Mouse (Mus musculus): ENCODE data around the gene Zfp324. TPM values are rescaled to one million over a fixed set of nuclear protein-coding genes. Genes with fewer than 3 reads are reported as not detected.

The Zfp324 gene
- polyA plus RNA-seq, 1 experiment, result 2.7 TPM

DNA sequence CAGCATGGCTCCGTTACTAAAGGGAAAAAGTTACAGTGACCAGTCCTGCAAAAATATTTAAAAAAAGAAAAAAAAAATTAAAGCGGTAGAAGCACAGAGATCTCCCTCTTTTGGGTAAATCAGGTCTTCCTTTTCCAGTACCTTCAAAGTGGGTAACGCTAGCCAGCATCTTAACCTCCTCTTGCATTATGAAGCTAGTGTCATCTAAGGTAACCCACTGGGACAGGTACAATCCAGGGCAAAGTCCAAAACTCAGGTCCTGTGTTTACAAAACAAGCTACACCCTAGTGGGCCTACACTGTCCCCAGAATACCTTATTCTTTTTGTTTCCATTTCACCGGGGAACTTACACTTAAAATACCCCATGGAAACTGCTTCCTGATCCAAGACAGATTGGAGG, 48.0 kb downstream of the Zfp324 start:
- Histone ChIP-seq H3K4me1 (ENCODE audit: control insufficient read depth, insufficient read depth, insufficient read length, low read length) (peaks cover 6% of the 10 kb centered on the region; the same call in 1 of the 2 replicates), H3K27ac (replicated peaks; ENCODE audit: low read depth, low read length) (no peak overlapping the region), H3K4me3 (ENCODE audit: insufficient read depth, low read depth, low read length) (no peak overlapping the region)

DNA sequence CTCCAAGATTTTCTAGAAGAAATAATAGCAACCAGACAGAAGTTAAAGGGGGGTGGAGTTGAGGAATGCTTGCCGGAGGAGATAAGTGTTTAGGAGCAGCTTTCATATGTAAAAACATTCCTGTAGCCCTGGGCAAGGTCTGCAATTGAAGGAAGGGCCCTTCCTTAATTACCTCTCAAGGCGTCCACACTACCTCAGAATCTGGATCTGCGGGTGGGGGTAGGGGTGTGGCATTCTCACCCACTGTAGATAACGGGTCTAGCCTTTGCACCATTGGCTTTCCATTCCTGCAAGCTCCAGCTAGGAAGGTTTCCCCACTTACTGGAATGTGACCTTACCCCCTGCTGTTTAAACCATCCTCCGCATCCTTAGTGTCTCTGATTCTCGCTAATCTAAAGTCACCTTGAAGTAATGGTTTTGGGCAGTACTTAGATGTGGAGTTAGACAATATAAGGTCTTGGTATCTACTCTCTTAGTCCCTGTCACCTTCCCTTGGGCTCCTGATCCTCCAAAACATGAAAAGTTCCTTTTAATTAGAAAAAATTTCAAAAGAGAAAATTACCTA, 48.7 kb downstream of the Zfp324 start:
- H3K4me1 ChIP-seq (ENCODE audit: control insufficient read depth, insufficient read depth, insufficient read length, low read length), result peaks cover 6% of the 10 kb centered on the region; the same call in 1 of the 2 replicates
- H3K4me3 ChIP-seq (ENCODE audit: insufficient read depth, low read depth, low read length), result no peak overlapping the region
- no peak overlapping the region for H3K27ac ChIP-seq (replicated peaks; ENCODE audit: low read depth, low read length)

DNA sequence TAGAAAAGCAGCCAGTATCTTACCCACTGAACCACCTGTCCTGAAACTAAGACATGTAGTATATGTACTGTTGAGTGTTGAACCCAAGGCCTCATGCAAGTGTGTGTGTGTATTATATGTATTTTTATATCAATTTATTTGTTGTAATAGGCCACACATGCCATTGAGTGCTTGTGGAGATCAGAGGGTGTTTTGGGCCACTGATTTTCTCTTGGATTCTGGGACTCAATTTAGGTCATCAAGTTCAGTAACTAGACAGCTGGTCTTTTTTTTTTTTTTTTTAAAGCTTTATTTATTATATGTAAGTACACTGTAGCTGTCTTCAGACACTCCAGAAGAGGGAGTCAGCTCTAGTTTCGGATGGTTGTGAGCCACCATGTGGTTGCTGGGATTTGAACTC, 49.6 kb downstream of the Zfp324 start:
- Histone ChIP-seq H3K4me1 (ENCODE audit: control insufficient read depth, insufficient read depth, insufficient read length, low read length) (peaks cover 5% of the 10 kb centered on the region; the same call in 1 of the 2 replicates), H3K4me3 (ENCODE audit: insufficient read depth, low read depth, low read length) (no peak overlapping the region), H3K27ac (replicated peaks; ENCODE audit: low read depth, low read length) (no peak overlapping the region)

DNA sequence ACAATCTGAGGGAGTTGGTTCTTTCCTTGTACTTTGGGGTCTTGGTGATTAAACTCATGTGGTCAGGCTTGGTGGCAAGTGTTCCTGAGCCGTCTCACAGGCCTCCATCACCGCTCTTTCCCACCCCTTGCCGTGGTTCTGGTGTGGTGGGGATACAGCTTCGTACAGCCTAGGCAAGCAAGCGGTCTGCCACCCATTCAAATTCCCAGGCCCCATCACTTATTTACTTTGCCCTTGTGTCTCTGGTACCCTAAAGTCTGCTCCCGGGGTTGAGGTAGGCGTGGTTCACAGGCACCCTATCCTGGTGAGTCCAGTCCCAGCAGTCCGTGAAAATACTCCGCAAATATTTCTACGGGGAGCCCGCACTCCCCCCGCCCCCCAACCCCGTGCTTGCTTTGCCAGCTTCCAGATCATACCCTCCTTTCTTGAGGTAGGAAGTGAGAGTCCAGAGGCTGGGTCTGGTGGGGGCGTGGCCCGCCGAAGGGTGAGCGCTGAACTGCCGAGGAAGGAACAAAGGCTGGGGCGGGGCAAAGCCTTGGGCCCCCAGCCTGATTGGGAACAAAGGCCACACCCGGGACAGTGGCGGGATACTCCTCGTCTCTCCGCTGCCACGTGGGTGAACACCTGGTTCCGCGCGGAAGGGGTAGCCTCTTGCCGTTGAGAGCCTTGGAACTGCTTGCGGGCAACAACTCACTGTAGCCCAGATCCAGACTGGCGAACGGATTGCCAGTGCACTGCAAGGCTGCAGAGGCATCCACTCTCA, 57.3 kb downstream of the Zfp324 start:
- Histone ChIP-seq H3K4me1 (ENCODE audit: control insufficient read depth, insufficient read depth, insufficient read length, low read length) (0 out of 2 replicates have a peak, but pooled peaks cover 5% of the 10 kb centered on the region), H3K4me3 (ENCODE audit: insufficient read depth, low read depth, low read length) (peak overlapping the region; percentile 85), H3K27ac (replicated peaks; ENCODE audit: low read depth, low read length) (no peak overlapping the region)

Other genes with a start within 250 kb of the Zfp324 start
- gene Vmn2r56, start 230.8 kb upstream of the Zfp324 start, polyA plus RNA-seq (2012; ENCODE audit: insufficient read depth, insufficient read length, missing spikeins), result not detected in 2 replicates
- gene Zscan18, start 162.2 kb upstream of the Zfp324 start, polyA plus RNA-seq (2012; ENCODE audit: insufficient read depth, insufficient read length, missing spikeins), result not detected in 2 replicates
- 2.1 and 4.2 TPM in 2 replicates for gene Zfp329, start 147.0 kb upstream of the Zfp324 start, polyA plus RNA-seq (2012; ENCODE audit: insufficient read depth, insufficient read length, missing spikeins)
- 12.2 and 15.1 TPM in 2 replicates for gene Zfp110, start 131.1 kb upstream of the Zfp324 start, polyA plus RNA-seq (2012; ENCODE audit: insufficient read depth, insufficient read length, missing spikeins)
- gene Zfp128, start 84.7 kb upstream of the Zfp324 start, polyA plus RNA-seq (2012; ENCODE audit: insufficient read depth, insufficient read length, missing spikeins), result 2.0 and 2.5 TPM in 2 replicates
- gene Zscan22, start 68.0 kb upstream of the Zfp324 start, polyA plus RNA-seq (2012; ENCODE audit: insufficient read depth, insufficient read length, missing spikeins), result 3.0 and 3.6 TPM in 2 replicates
- 533 and 648 TPM in 2 replicates for gene Rps5, start 43.5 kb upstream of the Zfp324 start, polyA plus RNA-seq (2012; ENCODE audit: insufficient read depth, insufficient read length, missing spikeins)
- gene Rnf225, start 38.4 kb upstream of the Zfp324 start, polyA plus RNA-seq (2012; ENCODE audit: insufficient read depth, insufficient read length, missing spikeins), result not detected in 2 replicates
- gene Zfp446, start 12.0 kb downstream of the Zfp324 start, polyA plus RNA-seq (2012; ENCODE audit: insufficient read depth, insufficient read length, missing spikeins), result 0.55 and 1.2 TPM in 2 replicates
- gene Slc27a5, start 32.4 kb downstream of the Zfp324 start, polyA plus RNA-seq (2012; ENCODE audit: insufficient read depth, insufficient read length, missing spikeins), result not detected in 2 replicates
- gene Trim28, start 33.3 kb downstream of the Zfp324 start, polyA plus RNA-seq (2012; ENCODE audit: insufficient read depth, insufficient read length, missing spikeins), result 39.4 and 56.3 TPM in 2 replicates
- 2.1 and 4.0 TPM in 2 replicates for gene Zbtb45, start 44.2 kb downstream of the Zfp324 start, polyA plus RNA-seq (2012; ENCODE audit: insufficient read depth, insufficient read length, missing spikeins)
- 194 and 239 TPM in 2 replicates for gene Chmp2a, start 69.0 kb downstream of the Zfp324 start, polyA plus RNA-seq (2012; ENCODE audit: insufficient read depth, insufficient read length, missing spikeins)
- gene Ube2m, start 72.4 kb downstream of the Zfp324 start, polyA plus RNA-seq (2012; ENCODE audit: insufficient read depth, insufficient read length, missing spikeins), result 258 and 293 TPM in 2 replicates
- gene Mzf1, start 88.9 kb downstream of the Zfp324 start, polyA plus RNA-seq (2012; ENCODE audit: insufficient read depth, insufficient read length, missing spikeins), result not detected in 2 replicates
- 0.16 TPM in 1 of 2 replicates, not detected in the other for gene Vmn1r85, start 129.3 kb downstream of the Zfp324 start, polyA plus RNA-seq (2012; ENCODE audit: insufficient read depth, insufficient read length, missing spikeins)
- gene Vmn1r86, start 154.1 kb downstream of the Zfp324 start, polyA plus RNA-seq (2012; ENCODE audit: insufficient read depth, insufficient read length, missing spikeins), result not detected in 2 replicates
- gene Vmn1r87, start 174.3 kb downstream of the Zfp324 start, polyA plus RNA-seq (2012; ENCODE audit: insufficient read depth, insufficient read length, missing spikeins), result not detected in 2 replicates
- gene Vmn1r88, start 193.7 kb downstream of the Zfp324 start, polyA plus RNA-seq (2012; ENCODE audit: insufficient read depth, insufficient read length, missing spikeins), result not detected in 2 replicates
- gene Vmn1r89, start 247.2 kb downstream of the Zfp324 start, polyA plus RNA-seq (2012; ENCODE audit: insufficient read depth, insufficient read length, missing spikeins), result not detected in 2 replicates

Data from brown adipose tissue, adult 24 weeks (tissue).